Mouse (Mus musculus): Measurements from ENCODE around the gene Hnrnpa1.
"Not testable (repeated sequence)": the region's sequence is repeated elsewhere in the genome, so short reads cannot be mapped to it uniquely, and the experiment has no call there.

Gene Hnrnpa1

GRCm38 (mm10) chr15:103272419-103273279 is 32.4 kb downstream of the Hnrnpa1 start, which contains the start of gene Copz1:
Copz1 (plus strand) TSS chr15:103272714.
- DNase-seq (ENCODE audit: extremely low spot score, low spot score) = peak; percentile 89

GRCm38 (mm10) chr15:103275943-103276342 is 35.7 kb downstream of the Hnrnpa1 start:
- not testable (repeated sequence) for DNase-seq (ENCODE audit: extremely low spot score, low spot score)

DNA sequence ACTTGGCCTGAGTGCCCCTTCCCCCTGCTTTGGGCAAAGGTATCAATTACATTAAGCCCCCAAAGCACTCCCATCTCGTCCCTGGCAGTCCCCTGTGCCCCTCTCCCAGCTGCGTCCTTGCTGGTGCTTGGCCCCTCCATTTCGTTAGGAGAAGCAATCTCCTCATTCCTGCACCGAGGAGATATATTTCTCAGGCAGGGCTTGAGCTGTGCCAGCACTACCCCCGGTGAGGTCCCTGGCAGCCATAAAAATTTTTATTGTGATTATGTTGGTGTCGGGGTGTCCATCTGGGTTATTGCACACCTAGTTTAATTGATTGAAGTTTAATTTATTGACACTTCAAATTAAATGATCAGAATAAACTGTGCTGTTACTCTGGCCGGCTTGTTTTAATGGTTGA is 37.7 kb downstream of the Hnrnpa1 start:
- no peak for DNase-seq (ENCODE audit: extremely low spot score, low spot score)

DNA sequence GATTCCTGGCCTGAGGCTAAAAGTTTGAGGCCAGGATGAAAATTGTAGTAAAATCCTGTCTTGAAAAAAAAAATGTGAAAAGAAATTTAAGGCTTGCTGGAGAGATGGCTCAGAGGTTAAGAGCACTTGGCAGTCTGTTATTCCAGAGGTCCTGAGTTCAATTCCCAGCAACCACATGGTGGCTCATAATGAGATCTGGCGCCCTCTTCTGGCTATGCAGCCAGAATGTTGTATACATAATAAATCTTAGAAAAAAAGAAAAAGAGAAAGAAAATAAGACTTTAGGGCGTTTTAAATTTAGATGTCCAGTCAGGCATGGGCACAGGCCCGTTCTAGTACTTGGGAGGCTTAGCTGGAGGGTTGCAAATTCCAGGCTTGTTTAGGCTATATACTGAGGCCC is 39.5 kb downstream of the Hnrnpa1 start:
- DNase-seq (ENCODE audit: extremely low spot score, low spot score) = no peak

DNA sequence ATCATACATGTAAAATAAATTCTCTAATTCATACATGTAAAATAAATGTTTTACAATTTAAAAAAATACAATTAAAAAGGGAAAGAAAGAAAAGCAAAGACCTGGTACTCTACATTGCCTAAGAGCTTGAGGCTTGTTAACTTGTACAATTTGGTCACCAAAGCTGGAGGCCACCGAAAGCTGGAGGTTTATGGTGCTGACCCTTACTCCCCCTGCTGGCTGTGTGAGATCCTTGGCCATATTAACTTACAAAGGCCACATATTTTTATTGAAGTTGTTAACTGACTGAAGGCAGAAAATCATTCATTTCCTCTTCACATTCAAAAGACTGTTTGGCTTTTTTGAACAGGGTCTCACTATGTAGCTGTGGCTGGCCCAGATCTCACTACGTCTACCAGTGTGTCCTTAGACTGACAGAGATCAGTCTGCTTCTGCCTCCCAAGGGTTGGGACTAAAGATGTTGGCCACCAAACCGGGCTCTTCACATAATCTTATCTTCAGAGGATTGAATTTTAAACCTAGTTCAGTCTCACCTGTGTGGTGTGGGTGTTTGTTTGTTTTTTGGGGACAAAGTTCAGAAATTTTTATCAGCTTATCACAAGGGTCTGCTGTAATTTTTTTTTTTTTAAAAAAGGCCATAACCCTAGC is 40.7 kb downstream of the Hnrnpa1 start:
- no peak for DNase-seq (ENCODE audit: extremely low spot score, low spot score)

DNA sequence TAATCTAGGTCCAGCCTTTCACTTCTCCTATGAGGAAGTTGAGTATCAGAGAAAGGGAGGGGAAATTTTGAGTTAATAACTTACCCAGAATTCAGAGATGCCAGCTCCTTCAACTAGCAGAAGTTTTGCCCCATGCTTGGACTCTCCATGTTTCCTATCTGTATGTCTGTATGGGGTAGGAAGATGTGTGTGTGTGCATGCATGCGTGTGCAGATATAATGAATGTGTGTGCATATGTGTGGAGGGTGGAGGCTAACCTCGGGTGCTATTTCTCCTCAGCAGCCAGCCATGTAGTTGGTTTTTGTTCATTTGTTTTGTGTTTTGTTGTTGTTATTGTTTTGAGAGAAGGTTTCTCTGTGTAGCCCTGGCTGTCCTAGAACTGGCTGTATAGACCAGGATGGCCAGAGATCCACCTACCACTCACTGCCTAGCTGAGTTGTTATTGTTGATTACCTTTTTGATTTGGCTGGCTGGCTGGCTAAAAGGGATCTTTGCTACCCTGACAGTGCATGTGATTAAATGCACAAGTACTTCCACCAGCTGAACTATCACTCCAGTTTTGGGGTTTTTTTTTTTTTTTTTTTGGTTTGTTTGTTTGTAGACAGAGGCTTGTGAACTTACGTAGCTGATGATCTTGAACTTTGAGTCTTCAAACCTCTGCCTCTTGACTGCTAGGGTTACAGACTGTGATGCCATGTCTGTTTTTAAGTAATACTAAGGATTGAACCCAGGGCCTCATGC is 41.4 kb downstream of the Hnrnpa1 start:
- no peak for DNase-seq (ENCODE audit: extremely low spot score, low spot score)

DNA sequence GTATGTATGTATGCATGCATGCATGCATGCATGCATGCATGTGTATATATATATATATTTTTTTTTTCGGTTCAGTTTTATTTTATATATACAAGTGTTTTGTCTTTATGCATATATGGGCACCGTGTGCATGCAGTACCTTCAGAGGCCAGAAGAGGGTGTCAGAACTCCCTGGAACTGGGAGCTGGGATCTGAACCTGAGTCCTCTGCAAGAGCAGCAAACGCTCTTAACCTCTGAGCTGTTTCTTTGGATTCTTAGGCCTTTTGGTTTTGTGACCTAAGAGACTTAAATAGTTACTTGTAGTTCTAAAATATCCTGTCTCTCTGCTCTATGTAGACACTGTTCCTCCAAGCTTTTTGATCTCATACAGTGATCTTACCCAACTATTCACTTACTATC is 43.8 kb downstream of the Hnrnpa1 start:
- DNase-seq (ENCODE audit: extremely low spot score, low spot score) = peak; percentile 65

GRCm38 (mm10) chr15:103284647-103285046 is 44.4 kb downstream of the Hnrnpa1 start:
- no peak for DNase-seq (ENCODE audit: extremely low spot score, low spot score)

DNA sequence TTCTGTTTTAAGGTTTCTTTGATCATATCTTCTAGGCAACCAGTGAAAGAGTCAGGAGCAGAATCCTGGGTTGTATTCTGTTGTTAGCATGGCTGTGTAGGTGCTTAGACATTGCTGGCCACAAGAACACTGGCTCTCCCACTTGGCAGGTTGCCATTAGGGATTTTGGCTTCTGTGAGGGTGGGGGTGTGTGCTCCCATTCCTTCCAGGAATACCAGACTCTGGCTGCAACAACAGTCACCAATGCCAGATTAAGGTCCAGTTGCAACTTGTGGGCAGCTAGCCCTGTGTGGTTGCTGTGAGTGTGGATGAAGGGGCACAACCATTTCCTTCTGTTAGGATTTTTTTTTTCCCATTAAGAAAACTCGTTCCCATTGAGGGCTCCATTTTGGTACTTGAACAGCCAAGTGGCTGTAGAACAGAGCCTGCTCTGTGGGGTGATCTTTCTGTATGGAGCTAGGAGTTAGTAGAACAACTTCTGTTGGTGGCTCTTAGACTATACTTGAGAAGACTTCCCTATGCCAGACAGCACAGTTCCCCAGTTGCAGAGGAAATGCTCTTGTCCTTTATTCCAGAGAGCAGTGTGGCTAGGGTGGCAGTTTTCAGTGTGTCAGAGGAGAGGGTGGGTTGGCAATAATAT is 45.7 kb downstream of the Hnrnpa1 start:
- DNase-seq (ENCODE audit: extremely low spot score, low spot score) = no peak

- DNase-seq (ENCODE audit: extremely low spot score, low spot score) = no peak
These were observed 49.4 kb downstream of the Hnrnpa1 start for GRCm38 (mm10) chr15:103289600-103289999.

GRCm38 (mm10) chr15:103290417-103290816 is 50.2 kb downstream of the Hnrnpa1 start:
- no peak for DNase-seq (ENCODE audit: extremely low spot score, low spot score)

GRCm38 (mm10) chr15:103290843-103291242 is 50.6 kb downstream of the Hnrnpa1 start:
- DNase-seq (ENCODE audit: extremely low spot score, low spot score) = no peak

GRCm38 (mm10) chr15:103292673-103293345 is 52.6 kb downstream of the Hnrnpa1 start:
- no peak for DNase-seq (ENCODE audit: extremely low spot score, low spot score)

DNA sequence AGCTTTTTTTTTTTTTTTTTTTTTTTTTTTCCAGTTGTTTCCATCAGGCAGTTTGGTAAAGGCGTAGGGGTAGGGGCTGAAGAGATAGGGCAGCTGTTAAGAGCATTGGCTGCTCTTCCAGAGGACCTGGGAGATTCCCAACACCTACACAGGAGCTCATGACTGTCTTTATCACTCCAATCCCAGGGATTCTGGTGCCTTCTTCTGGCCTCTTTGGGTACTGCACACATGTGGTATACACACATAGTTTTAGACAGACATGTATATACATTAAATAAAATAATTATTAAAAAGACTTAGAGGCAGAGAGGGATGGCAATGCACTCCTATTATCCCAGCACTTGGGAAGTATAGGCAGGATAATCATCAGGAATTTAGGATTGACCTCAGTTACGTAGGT is 53.1 kb downstream of the Hnrnpa1 start:
- DNase-seq (ENCODE audit: extremely low spot score, low spot score) = no peak

- no peak for DNase-seq (ENCODE audit: extremely low spot score, low spot score)
These were observed 54.4 kb downstream of the Hnrnpa1 start for GRCm38 (mm10) chr15:103294649-103295048.

GRCm38 (mm10) chr15:103295851-103296250 is 55.6 kb downstream of the Hnrnpa1 start:
- peak; percentile 59 for DNase-seq (ENCODE audit: extremely low spot score, low spot score)

Measured in neural tube, embryonic 10.5 days (tissue).